Mouse (Mus musculus) bone marrow, adult 2 months (tissue): Measurements from ENCODE around the gene Nkain1.

Experiments
- CTCF ChIP-seq: fragments of 200-500 bp; IDR thresholded peaks from 2 replicates; pipeline ENCODE4 v1.5.1; 2011; ENCODE audit warnings: low read length, control low read depth; ENCODE audit not compliant: control insufficient read depth, insufficient read depth
- POLR2A ChIP-seq: fragments of 200-500 bp; IDR thresholded peaks from 2 replicates; pipeline ENCODE4 v1.6.1; 2011; ENCODE audit warnings: low read depth, mild to moderate bottlenecking, control low read depth, low read length, borderline replicate concordance; ENCODE audit not compliant: control insufficient read depth

DNA sequence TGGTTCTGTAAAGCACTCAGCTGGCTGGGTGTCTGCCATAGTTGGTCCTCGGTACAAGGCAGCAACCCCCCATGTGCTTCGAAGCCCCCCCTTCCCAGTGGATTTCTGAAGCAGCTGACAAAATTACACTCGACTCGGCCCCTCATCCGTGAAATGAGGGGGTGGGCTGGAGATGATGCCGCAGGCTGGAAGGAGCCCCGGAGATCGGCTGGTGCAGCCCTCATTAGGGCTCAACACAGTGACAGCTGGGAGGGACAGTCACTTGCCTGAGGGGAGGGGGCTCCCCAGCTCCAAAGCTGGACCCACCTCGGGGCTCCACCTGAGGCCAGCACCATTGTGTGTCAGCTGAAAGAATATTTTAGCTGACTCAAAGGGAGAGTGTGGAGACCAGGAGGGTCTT lies 29.6 kb downstream of the Nkain1 start:
- TF ChIP-seq CTCF: no peak
- no peak for TF ChIP-seq POLR2A
